Mouse (Mus musculus) kidney, embryonic 14.5 days (tissue): ENCODE results near the gene Rasgrf2. TPM values are rescaled to one million over a fixed set of nuclear protein-coding genes. Genes with fewer than 3 reads are reported as not detected.

Experiments
- ATAC-seq: fragments of 200-750 bp; cut with Nextera tagmentation; 2 replicates; pipeline ENCODE4 v1.8.0; 2017; ENCODE audit warnings: moderate number of reproducible peaks, mild to moderate bottlenecking, moderate TSS enrichment, moderate library complexity; ENCODE audit not compliant: low FRiP score, low TSS enrichment
- H3K27ac ChIP-seq: fragments of 300-500 bp; sonication (generic); 2 replicates; pipeline ENCODE4 v1.5.1; 2014; ENCODE audit warnings: low read depth, mild to moderate bottlenecking, low read length, moderate library complexity, mixed read lengths
- H3K27me3 ChIP-seq: fragments of 300-500 bp; sonication (generic); 2 replicates; pipeline ENCODE4 v1.6.1; 2014; ENCODE audit warnings: mild to moderate bottlenecking, low read length; ENCODE audit not compliant: control insufficient read depth, insufficient read depth
- H3K36me3 ChIP-seq: fragments of 300-500 bp; sonication (generic); 2 replicates; pipeline ENCODE4 v1.6.1; 2014; ENCODE audit warnings: low read length, mixed read lengths; ENCODE audit not compliant: control insufficient read depth, insufficient read depth
- H3K4me1 ChIP-seq: fragments of 300-500 bp; sonication (generic); 2 replicates; pipeline ENCODE4 v1.6.1; 2014; ENCODE audit warnings: low read length, mixed read lengths; ENCODE audit not compliant: control insufficient read depth, insufficient read depth
- H3K4me2 ChIP-seq: fragments of 300-500 bp; sonication (generic); replicated peaks from 2 replicates; pipeline ENCODE4 v1.6.1; 2014; ENCODE audit warnings: low read depth, mild to moderate bottlenecking, low read length
- H3K4me3 ChIP-seq: fragments of 300-500 bp; sonication (generic); 2 replicates; pipeline ENCODE4 v1.5.1; 2014; ENCODE audit warnings: mild to moderate bottlenecking, low read length
- H3K9ac ChIP-seq: fragments of 300-500 bp; sonication (generic); 2 replicates; pipeline ENCODE4 v1.6.1; 2014; ENCODE audit warnings: low read depth, mild to moderate bottlenecking, low read length, moderate library complexity
- H3K9me3 ChIP-seq: fragments of 300-500 bp; sonication (generic); 2 replicates; pipeline ENCODE4 v1.6.1; 2016; ENCODE audit warnings: low read length; ENCODE audit not compliant: control insufficient read depth
- WGBS: fragments of 180-500 bp; shearing (Covaris S2); extraction: QIAGEN DNeasy Blood & Tissue Kit; methylation state at CpG from one replicate; pipeline ENCODE4 v1.1.7; 2014; 5-methylcytosine and 5-hydroxymethylcytosine counted together
- polyA plus RNA-seq: library from polyadenylated mRNA; unstranded; fragments of >200 nt; fragmentation: Nextera tagmentation; extraction: Ambion mirVana; gene quantifications from 2 replicates; pipeline ENCODE4 v1.2.1, GENCODE M21; 2014

Rasgrf2 gene
- polyA plus RNA-seq, 1 experiment from 2014 or later: 1.5 TPM

GRCm38 (mm10) chr13:91938826-91939225, 192.6 kb downstream of the Rasgrf2 start:
- Histone ChIP-seq H3K9me3 (no peaks in the 10 kb centered on the region), H3K4me2 (no peak overlapping the region), H3K36me3 (no peaks in the 10 kb centered on the region), H3K27ac (no peak overlapping the region), H3K9ac (no peak overlapping the region), H3K4me1 (no peaks in the 10 kb centered on the region), H3K4me3 (no peak overlapping the region), H3K27me3 (no peaks in the 10 kb centered on the region)
- ATAC-seq: no peak
- WGBS: 64% methylated on average over 1 of the region's 1 CpGs

GRCm38 (mm10) chr13:91937232-91937631, 194.2 kb downstream of the Rasgrf2 start:
- no peaks in the 10 kb centered on the region for H3K27me3 ChIP-seq
- no peak for ATAC-seq
- no peak overlapping the region for H3K4me3 ChIP-seq
- no peak overlapping the region for H3K9ac ChIP-seq
- H3K4me2 ChIP-seq: no peak overlapping the region
- 93% methylated on average over 2 of the region's 2 CpGs for WGBS
- H3K27ac ChIP-seq: no peak overlapping the region
- H3K4me1 ChIP-seq: no peaks in the 10 kb centered on the region
- no peaks in the 10 kb centered on the region for H3K36me3 ChIP-seq
- no peaks in the 10 kb centered on the region for H3K9me3 ChIP-seq

GRCm38 (mm10) chr13:91932122-91932521, 199.3 kb downstream of the Rasgrf2 start:
- H3K4me2 ChIP-seq: no peak overlapping the region
- no peaks in the 10 kb centered on the region for H3K27me3 ChIP-seq
- H3K4me1 ChIP-seq: no peaks in the 10 kb centered on the region
- H3K9ac ChIP-seq: no peak overlapping the region
- no peaks in the 10 kb centered on the region for H3K9me3 ChIP-seq
- no peak for ATAC-seq
- WGBS: 94% methylated on average over 1 of the region's 1 CpGs
- H3K36me3 ChIP-seq: no peaks in the 10 kb centered on the region
- no peak overlapping the region for H3K4me3 ChIP-seq
- H3K27ac ChIP-seq: no peak overlapping the region

GRCm38 (mm10) chr13:91929943-91930726, 201.3 kb downstream of the Rasgrf2 start:
- Histone ChIP-seq H3K4me2 (no peak overlapping the region), H3K9me3 (no peaks in the 10 kb centered on the region), H3K9ac (no peak overlapping the region), H3K4me3 (no peak overlapping the region), H3K27me3 (no peaks in the 10 kb centered on the region), H3K27ac (no peak overlapping the region), H3K4me1 (no peaks in the 10 kb centered on the region), H3K36me3 (no peaks in the 10 kb centered on the region)
- 76% methylated on average over 7 of the region's 7 CpGs for WGBS
- no peak for ATAC-seq

GRCm38 (mm10) chr13:91928605-91929389, 202.7 kb downstream of the Rasgrf2 start:
- H3K27ac ChIP-seq: no peak overlapping the region
- H3K36me3 ChIP-seq: no peaks in the 10 kb centered on the region
- H3K27me3 ChIP-seq: no peaks in the 10 kb centered on the region
- H3K9ac ChIP-seq: no peak overlapping the region
- H3K4me1 ChIP-seq: no peaks in the 10 kb centered on the region
- WGBS: 79% methylated on average over 4 of the region's 4 CpGs
- no peak overlapping the region for H3K4me3 ChIP-seq
- H3K4me2 ChIP-seq: no peak overlapping the region
- H3K9me3 ChIP-seq: no peaks in the 10 kb centered on the region
- no peak for ATAC-seq

- ATAC-seq: no peak
- H3K4me3 ChIP-seq: no peak overlapping the region
- H3K36me3 ChIP-seq: no peaks in the 10 kb centered on the region
- H3K9me3 ChIP-seq: no peaks in the 10 kb centered on the region
- no peaks in the 10 kb centered on the region for H3K27me3 ChIP-seq
- H3K27ac ChIP-seq: no peak overlapping the region
- H3K4me1 ChIP-seq: no peaks in the 10 kb centered on the region
- no peak overlapping the region for H3K9ac ChIP-seq
- 71% methylated on average over 3 of the region's 3 CpGs for WGBS
- no peak overlapping the region for H3K4me2 ChIP-seq
These were observed 210.4 kb downstream of the Rasgrf2 start for GRCm38 (mm10) chr13:91921010-91921409.

GRCm38 (mm10) chr13:91918764-91919163, 212.7 kb downstream of the Rasgrf2 start:
- H3K4me2 ChIP-seq: no peak overlapping the region
- no peak overlapping the region for H3K9ac ChIP-seq
- H3K27ac ChIP-seq: no peak overlapping the region
- ATAC-seq: no peak
- H3K36me3 ChIP-seq: no peaks in the 10 kb centered on the region
- no peaks in the 10 kb centered on the region for H3K4me1 ChIP-seq
- 88% methylated on average over 5 of the region's 5 CpGs for WGBS
- H3K4me3 ChIP-seq: no peak overlapping the region
- H3K9me3 ChIP-seq: no peaks in the 10 kb centered on the region
- no peaks in the 10 kb centered on the region for H3K27me3 ChIP-seq

- Histone ChIP-seq H3K9me3 (no peaks in the 10 kb centered on the region), H3K4me1 (no peaks in the 10 kb centered on the region), H3K36me3 (no peaks in the 10 kb centered on the region), H3K27ac (no peak overlapping the region), H3K9ac (no peak overlapping the region), H3K27me3 (no peaks in the 10 kb centered on the region), H3K4me3 (no peak overlapping the region), H3K4me2 (no peak overlapping the region)
- WGBS: 93% methylated on average over 2 of the region's 2 CpGs
- ATAC-seq: no peak
These were observed 213.6 kb downstream of the Rasgrf2 start for GRCm38 (mm10) chr13:91917835-91918234.

- H3K36me3 ChIP-seq: no peaks in the 10 kb centered on the region
- WGBS: 90% methylated on average over 5 of the region's 5 CpGs
- no peak overlapping the region for H3K4me2 ChIP-seq
- no peak overlapping the region for H3K9ac ChIP-seq
- H3K4me3 ChIP-seq: no peak overlapping the region
- no peak for ATAC-seq
- H3K27ac ChIP-seq: no peak overlapping the region
- H3K9me3 ChIP-seq: no peaks in the 10 kb centered on the region
- H3K27me3 ChIP-seq: no peaks in the 10 kb centered on the region
- H3K4me1 ChIP-seq: no peaks in the 10 kb centered on the region
These were observed 215.1 kb downstream of the Rasgrf2 start for GRCm38 (mm10) chr13:91916308-91916707.
